Comparison of ENCODE assay signal across 12 mouse cellular contexts in the genomic region with DNA sequence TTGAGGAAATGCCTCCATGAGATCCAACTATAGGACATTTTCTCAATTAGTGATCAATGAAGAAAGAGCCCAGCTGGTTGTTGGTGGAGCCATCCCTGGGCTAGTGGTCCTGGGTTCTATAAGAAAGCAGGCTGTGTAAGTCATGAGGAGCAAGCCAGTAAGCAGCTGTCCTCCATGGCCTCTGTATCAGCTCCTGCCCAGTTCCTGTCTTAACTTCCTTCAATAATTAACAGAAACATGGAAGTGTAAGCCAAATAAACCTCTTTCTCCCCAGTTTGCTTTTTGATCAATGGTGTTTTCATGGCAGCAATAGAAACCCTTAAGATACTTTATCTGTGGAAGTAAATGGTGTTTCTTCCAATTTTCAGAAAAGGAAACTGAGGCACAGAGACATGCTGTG. TPM values are rescaled to one million over a fixed set of nuclear protein-coding genes. Genes with fewer than 3 reads are reported as not detected.
A peak's percentile ranks its signal among the peaks of the same experiment; 100 is the strongest.
DNase-seq lines count a peak whose midpoint lies in the region; ATAC-seq and TF ChIP-seq lines count a peak whose summit lies in the region.
"Had no signal": no experiment of that assay in that cellular context is flagged by ENCODE, and none has a peak within 500 bp of the region (broad histone marks: within the 10 kb centered on the region; RNA-seq: fewer than 3 reads in every experiment).

No protein-coding gene starts in this region.

- no peak overlapping the region for H3K27ac ChIP-seq in kidney, adult 2 months (ENCODE audit: insufficient read depth, low read depth, low read length)
- H3K27ac ChIP-seq in kidney, embryonic 14.5 days (ENCODE audit: low read depth, low read length) = no peak overlapping the region
- H3K27ac ChIP-seq in forebrain, embryonic 13.5 days = no peak overlapping the region
- H3K27ac ChIP-seq in intestine, embryonic 16.5 days (ENCODE audit: low read length) = no peak overlapping the region; the same call in 1 of the 2 replicates
- H3K27ac ChIP-seq in midbrain, embryonic 16.5 days (ENCODE audit: low read length) = no peak overlapping the region

- no peak overlapping the region for H3K4me2 ChIP-seq in kidney, embryonic 14.5 days (replicated peaks; ENCODE audit: low read depth, low read length)
- H3K4me2 ChIP-seq in forebrain, embryonic 13.5 days = peak overlapping the region; percentile 73; the same call in 1 of the 2 replicates
- peak overlapping the region; percentile 64; the same call in 1 of the 2 replicates for H3K4me2 ChIP-seq in intestine, embryonic 16.5 days (ENCODE audit: low read depth, low read length)
- peak overlapping the region; percentile 84 for H3K4me2 ChIP-seq in midbrain, embryonic 16.5 days (ENCODE audit: low read length)

- DNase-seq in kidney, adult 2 months = peak; percentile 61
- no peak for DNase-seq in adrenal gland, postnatal 14 days

- no peaks in the 10 kb centered on the region for H3K27me3 ChIP-seq in kidney, adult 2 months (replicated peaks; ENCODE audit: control insufficient read depth, insufficient read depth, low read length)
- H3K27me3 ChIP-seq in kidney, embryonic 14.5 days (ENCODE audit: control insufficient read depth, insufficient read depth, low read length) = no peaks in the 10 kb centered on the region
- H3K27me3 ChIP-seq in forebrain, embryonic 13.5 days = peaks cover 15% of the 10 kb centered on the region
- no peaks in the 10 kb centered on the region for H3K27me3 ChIP-seq in intestine, embryonic 16.5 days (replicated peaks; ENCODE audit: control insufficient read depth, insufficient read depth, low read length)
- no peaks in the 10 kb centered on the region for H3K27me3 ChIP-seq in midbrain, embryonic 16.5 days (ENCODE audit: control insufficient read depth, insufficient read depth, low read depth, low read length)

- no peak for TF ChIP-seq POLR2A in kidney, adult 2 months (IDR thresholded peaks at IDR 0.05; ENCODE audit: low read depth, low read length)

- H3K4me1 ChIP-seq in kidney, adult 2 months (ENCODE audit: control insufficient read depth, insufficient read depth, low read length) = peaks cover 7% of the 10 kb centered on the region; the same call in 1 of the 2 replicates
- peaks cover 23% of the 10 kb centered on the region for H3K4me1 ChIP-seq in kidney, embryonic 14.5 days (ENCODE audit: control insufficient read depth, insufficient read depth, low read length)
- peaks cover 33% of the 10 kb centered on the region for H3K4me1 ChIP-seq in forebrain, embryonic 13.5 days
- H3K4me1 ChIP-seq in intestine, embryonic 16.5 days (ENCODE audit: control insufficient read depth, insufficient read depth, low read length) = peaks cover 34% of the 10 kb centered on the region
- peaks cover 31% of the 10 kb centered on the region for H3K4me1 ChIP-seq in midbrain, embryonic 16.5 days (ENCODE audit: control insufficient read depth, insufficient read depth, low read length)

- no peak overlapping the region for H3K4me3 ChIP-seq in kidney, adult 2 months (ENCODE audit: insufficient read depth, low read depth, low read length)
- H3K4me3 ChIP-seq in kidney, embryonic 14.5 days (ENCODE audit: low read length) = no peak overlapping the region; the same call in 1 of the 2 replicates
- peak overlapping the region; percentile 73; the same call in 1 of the 2 replicates for H3K4me3 ChIP-seq in forebrain, embryonic 13.5 days
- H3K4me3 ChIP-seq in intestine, embryonic 16.5 days (ENCODE audit: low read length) = no peak overlapping the region
- H3K4me3 ChIP-seq in midbrain, embryonic 16.5 days (ENCODE audit: low read depth, low read length) = peak overlapping the region; percentile 83; the same call in 1 of the 2 replicates

- H3K36me3 ChIP-seq in kidney, adult 2 months (ENCODE audit: control insufficient read depth, insufficient read depth, low read length) = no peaks in the 10 kb centered on the region
- H3K36me3 ChIP-seq in kidney, embryonic 14.5 days (ENCODE audit: control insufficient read depth, insufficient read depth, low read length) = no peaks in the 10 kb centered on the region; the same call in 1 of the 2 replicates
- H3K36me3 ChIP-seq in forebrain, embryonic 13.5 days (ENCODE audit: poor library complexity, severe bottlenecking) = no peaks in the 10 kb centered on the region
- H3K36me3 ChIP-seq in intestine, embryonic 16.5 days (ENCODE audit: control insufficient read depth, insufficient read depth, low read length) = no peaks in the 10 kb centered on the region
- no peaks in the 10 kb centered on the region for H3K36me3 ChIP-seq in midbrain, embryonic 16.5 days (ENCODE audit: control insufficient read depth, insufficient read depth, low read length)
- H3K36me3 ChIP-seq: heart, embryonic 10.5 days had no signal

- no peak for TF ChIP-seq CTCF in kidney, adult 2 months (conservative IDR thresholded peaks at IDR 0.05; ENCODE audit: insufficient read depth, insufficient read length, low read depth, low read length)

- ATAC-seq in kidney, embryonic 14.5 days (ENCODE audit: low FRiP score, low TSS enrichment) = no peak
- no peak for ATAC-seq in forebrain, embryonic 13.5 days
- ATAC-seq in intestine, embryonic 16.5 days = no peak
- no peak for ATAC-seq in midbrain, embryonic 16.5 days
- no peak for ATAC-seq in activated CD4-positive, CD25-positive, alpha-beta regulatory T cell, adult 4 months

- H3K9ac ChIP-seq in kidney, embryonic 14.5 days (ENCODE audit: low read depth, low read length) = no peak overlapping the region
- no peak overlapping the region for H3K9ac ChIP-seq in forebrain, embryonic 13.5 days
- H3K9ac ChIP-seq in intestine, embryonic 16.5 days (ENCODE audit: low read depth, low read length) = no peak overlapping the region
- H3K9ac ChIP-seq in midbrain, embryonic 16.5 days (ENCODE audit: low read depth, low read length) = no peak overlapping the region

- H3K9me3 ChIP-seq in kidney, embryonic 14.5 days (ENCODE audit: control insufficient read depth, low read length) = no peaks in the 10 kb centered on the region
- no peaks in the 10 kb centered on the region for H3K9me3 ChIP-seq in forebrain, embryonic 13.5 days (replicated peaks)
- no peaks in the 10 kb centered on the region for H3K9me3 ChIP-seq in intestine, embryonic 16.5 days (ENCODE audit: control insufficient read depth, low read length)
- no peaks in the 10 kb centered on the region for H3K9me3 ChIP-seq in midbrain, embryonic 16.5 days (replicated peaks; ENCODE audit: control insufficient read depth, low read length, poor library complexity, severe bottlenecking)
- H3K9me3 ChIP-seq: heart, embryonic 10.5 days had no signal

RNA-seq across cellular contexts. Expression of a gene that starts 0.9 kb away (rescaled TPM):
- 55.0 and 56.1 TPM in 2 replicates for polyA plus RNA-seq in kidney, adult 2 months (2012; rRNA removed)
- polyA plus RNA-seq in kidney, embryonic 14.5 days (2014; fragmentation: Nextera tagmentation; extraction: Ambion mirVana) = 23.1 and 45.2 TPM in 2 replicates
- polyA plus RNA-seq in forebrain, embryonic 13.5 days (2015; fragmentation: Nextera tagmentation; extraction: Ambion mirVana) = 190 and 211 TPM in 2 replicates
- 85.0 and 89.4 TPM in 2 replicates for polyA plus RNA-seq in intestine, embryonic 16.5 days (2015; fragmentation: Nextera tagmentation; extraction: Ambion mirVana)
- 157 and 181 TPM in 2 replicates for polyA plus RNA-seq in midbrain, embryonic 16.5 days (2015; fragmentation: Nextera tagmentation; extraction: Ambion mirVana)
- 10 to 100 TPM; 25.6 to 32.1 TPM for polyA plus RNA-seq in activated CD4-positive, CD25-positive, alpha-beta regulatory T cell, adult 4 months (2017; shearing (Covaris generic))
- total RNA-seq in adrenal gland, postnatal 14 days (2021) = 74.9 and 85.9 TPM in 2 replicates

RNA-seq across cellular contexts. Expression of a gene that starts 7.8 kb away (rescaled TPM):
- polyA plus RNA-seq in kidney, adult 2 months (2012; rRNA removed) = 0.56 and 0.64 TPM in 2 replicates
- polyA plus RNA-seq in kidney, embryonic 14.5 days (2014; fragmentation: Nextera tagmentation; extraction: Ambion mirVana) = not detected in 2 replicates
- not detected in 2 replicates for polyA plus RNA-seq in forebrain, embryonic 13.5 days (2015; fragmentation: Nextera tagmentation; extraction: Ambion mirVana)
- polyA plus RNA-seq in intestine, embryonic 16.5 days (2015; fragmentation: Nextera tagmentation; extraction: Ambion mirVana) = not detected in 2 replicates
- not detected in 2 replicates for polyA plus RNA-seq in midbrain, embryonic 16.5 days (2015; fragmentation: Nextera tagmentation; extraction: Ambion mirVana)
- polyA plus RNA-seq in activated CD4-positive, CD25-positive, alpha-beta regulatory T cell, adult 4 months (2017; shearing (Covaris generic)) = not detected
- not detected in 2 replicates for total RNA-seq in adrenal gland, postnatal 14 days (2021)
- total RNA-seq: adrenal gland, adult 8-10 months; layer of hippocampus, adult 8-10 months had no signal
- polyA plus RNA-seq: heart, embryonic 10.5 days; lung, postnatal 0 days; small intestine, adult 2 months had no signal

RNA-seq across cellular contexts. Expression of a gene that starts 35.3 kb away (rescaled TPM):
- 13.4 and 13.8 TPM in 2 replicates for polyA plus RNA-seq in kidney, adult 2 months (2012; rRNA removed)
- 11.0 and 13.7 TPM in 2 replicates for polyA plus RNA-seq in kidney, embryonic 14.5 days (2014; fragmentation: Nextera tagmentation; extraction: Ambion mirVana)
- 22.9 and 26.9 TPM in 2 replicates for polyA plus RNA-seq in forebrain, embryonic 13.5 days (2015; fragmentation: Nextera tagmentation; extraction: Ambion mirVana)
- polyA plus RNA-seq in intestine, embryonic 16.5 days (2015; fragmentation: Nextera tagmentation; extraction: Ambion mirVana) = 23.9 and 24.2 TPM in 2 replicates
- 23.3 and 24.6 TPM in 2 replicates for polyA plus RNA-seq in midbrain, embryonic 16.5 days (2015; fragmentation: Nextera tagmentation; extraction: Ambion mirVana)
- polyA plus RNA-seq in activated CD4-positive, CD25-positive, alpha-beta regulatory T cell, adult 4 months (2017; shearing (Covaris generic)) = 10 to 100 TPM; 12.0 to 12.2 TPM
- 22.9 and 23.8 TPM in 2 replicates for total RNA-seq in adrenal gland, postnatal 14 days (2021)

RNA-seq across cellular contexts. Expression of a gene that starts 35.3 kb away (rescaled TPM):
- 64.2 and 66.6 TPM in 2 replicates for polyA plus RNA-seq in kidney, adult 2 months (2012; rRNA removed)
- polyA plus RNA-seq in kidney, embryonic 14.5 days (2014; fragmentation: Nextera tagmentation; extraction: Ambion mirVana) = 44.5 and 59.4 TPM in 2 replicates
- polyA plus RNA-seq in forebrain, embryonic 13.5 days (2015; fragmentation: Nextera tagmentation; extraction: Ambion mirVana) = 50.8 and 55.3 TPM in 2 replicates
- 126 and 128 TPM in 2 replicates for polyA plus RNA-seq in intestine, embryonic 16.5 days (2015; fragmentation: Nextera tagmentation; extraction: Ambion mirVana)
- polyA plus RNA-seq in midbrain, embryonic 16.5 days (2015; fragmentation: Nextera tagmentation; extraction: Ambion mirVana) = 33.7 and 41.0 TPM in 2 replicates
- 100 to 1,000 TPM in 1 of 2 experiments, 10 to 100 TPM in 1; 95.0 to 108 TPM for polyA plus RNA-seq in activated CD4-positive, CD25-positive, alpha-beta regulatory T cell, adult 4 months (2017; shearing (Covaris generic))
- total RNA-seq in adrenal gland, postnatal 14 days (2021) = 74.6 and 75.4 TPM in 2 replicates

Comparison
In these comparisons a context has a peak if more than half of its experiments do, and no peak if none do; other contexts are left out.
1. H3K4me3 ChIP-seq: peak in forebrain, embryonic 13.5 days (single experiment) and midbrain, embryonic 16.5 days (single experiment); none in kidney, adult 2 months (single experiment), kidney, embryonic 14.5 days (single experiment) and intestine, embryonic 16.5 days (single experiment).